Mouse (Mus musculus): Measurements from ENCODE around the gene Dusp19.

Dusp19 gene

GRCm38 (mm10) chr2:80616854-80617737, at the start of gene Dusp19, which contains the start of gene Nup35:
TSS of gene Dusp19 (plus strand) at chr2:80617045.
TSS of gene Nup35 (plus strand) at chr2:80617236.
- in situ Hi-C loops (cut with MboI) = no loop called here

DNA sequence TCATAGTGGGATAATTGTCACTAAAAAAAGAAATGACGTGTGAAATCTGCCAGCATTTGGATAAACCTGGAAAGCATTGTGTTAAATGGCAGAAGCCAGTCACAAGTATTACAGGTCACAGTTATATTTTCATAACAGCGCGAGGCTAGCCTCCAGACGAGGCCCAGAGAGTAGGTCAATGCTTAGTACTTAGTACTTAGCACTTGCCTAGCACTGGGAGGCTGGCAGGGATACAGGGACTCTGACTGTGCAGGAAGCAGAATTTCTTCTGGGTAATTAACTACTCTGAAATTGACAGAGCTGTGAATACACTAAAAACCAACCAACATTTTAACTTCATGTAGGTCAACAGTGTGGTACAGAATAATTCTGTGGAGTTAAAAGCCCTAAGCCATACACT, 49.4 kb upstream of the Dusp19 start:
- in situ Hi-C loops (cut with MboI) = no loop called here

DNA sequence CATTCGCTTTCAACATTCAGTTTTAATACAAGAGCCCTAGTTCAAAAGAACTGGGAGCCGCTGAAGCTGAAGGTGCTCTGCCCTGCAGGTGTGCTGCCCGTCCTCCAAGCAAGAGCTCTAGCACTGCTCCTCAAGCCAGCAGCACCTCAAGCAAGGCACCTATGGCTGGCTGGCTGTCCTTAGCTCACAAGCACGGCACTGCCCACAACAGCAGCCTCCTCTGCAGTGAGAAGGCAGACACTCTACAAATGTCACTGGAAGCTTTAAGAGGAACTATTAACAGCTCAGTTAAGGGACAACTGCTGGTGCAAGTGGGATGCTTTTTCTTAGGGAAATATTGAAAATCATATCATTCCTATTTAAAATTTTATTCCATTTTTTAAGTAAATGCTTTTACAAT, 46.2 kb upstream of the Dusp19 start:
- in situ Hi-C loops (cut with MboI) = no loop called here

- in situ Hi-C loops (cut with MboI) = no loop called here
Measured at GRCm38 (mm10) chr2:80577286-80577685, 39.6 kb upstream of the Dusp19 start.

DNA sequence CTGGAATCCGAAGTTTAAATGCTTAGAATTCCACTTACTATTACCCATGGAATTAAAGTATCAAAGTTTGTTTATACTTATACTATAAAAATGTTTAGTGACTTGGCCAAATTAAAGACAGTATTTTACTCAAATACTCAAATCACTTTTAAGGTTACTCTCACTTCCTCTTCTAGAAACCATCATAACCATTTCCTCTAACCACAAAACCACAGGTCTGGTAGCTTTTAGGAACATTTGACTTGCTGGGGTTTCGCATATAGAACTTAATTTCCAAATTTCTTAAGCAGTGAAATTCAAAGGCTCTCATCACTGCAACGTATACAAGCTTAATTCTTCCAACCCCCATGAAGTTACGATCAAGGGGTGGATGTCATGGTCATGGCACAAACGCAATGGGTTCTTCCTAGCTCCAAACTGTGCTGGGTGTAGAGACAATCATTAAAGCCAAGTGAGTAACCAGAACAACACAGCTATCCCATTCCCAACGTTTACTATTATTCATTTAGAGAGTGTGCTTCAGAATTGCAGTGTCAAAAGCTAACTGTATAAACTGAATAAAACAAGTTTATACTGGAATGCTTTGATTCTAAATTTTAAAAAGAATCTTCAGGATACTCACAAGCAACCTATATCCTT, 37.5 kb upstream of the Dusp19 start:
- in situ Hi-C loops (cut with MboI) = no loop called here

GRCm38 (mm10) chr2:80580311-80580961, 36.4 kb upstream of the Dusp19 start:
- in situ Hi-C loops (cut with MboI) = no loop called here

- in situ Hi-C loops (cut with MboI) = no loop called here
Measured at GRCm38 (mm10) chr2:80581043-80581711, 35.7 kb upstream of the Dusp19 start, which contains the start of gene Nckap1. TSS of gene Nckap1 (minus strand) at chr2:80581380.

- in situ Hi-C loops (cut with MboI) = no loop called here
Measured at GRCm38 (mm10) chr2:80582356-80582755, 34.5 kb upstream of the Dusp19 start.

DNA sequence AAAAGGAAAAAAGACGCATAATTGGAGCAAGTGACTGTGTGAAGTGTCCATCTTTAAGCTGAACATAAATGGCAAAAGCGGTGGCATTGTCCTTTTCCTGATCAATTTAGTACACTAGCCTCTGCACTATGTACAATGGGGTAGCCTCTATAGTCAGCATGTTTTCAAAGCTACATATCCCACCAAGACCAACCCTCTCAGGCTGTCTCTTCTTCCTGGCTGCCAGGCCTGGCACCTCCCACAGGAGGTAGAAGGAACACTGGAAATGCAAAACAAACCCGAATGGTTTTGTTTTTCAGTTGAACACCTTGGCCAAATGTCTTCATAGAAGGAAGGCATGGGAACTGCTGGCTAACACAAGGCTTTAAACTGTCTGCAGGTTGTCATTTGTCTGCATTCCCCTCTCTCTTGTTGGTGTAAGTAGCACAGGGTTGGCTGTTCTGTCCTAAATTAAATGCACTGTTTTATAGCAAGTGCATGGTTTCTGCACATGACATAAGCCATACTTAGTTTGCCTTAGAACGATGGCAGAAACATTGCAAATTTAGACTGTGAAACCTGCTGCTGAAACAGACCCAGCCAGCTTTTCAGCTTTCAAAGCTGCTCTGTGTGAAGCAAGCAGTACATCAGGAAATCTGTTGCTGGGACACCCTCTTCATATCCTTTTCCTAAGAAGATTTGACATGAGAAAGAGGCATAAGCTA, 22.5 kb upstream of the Dusp19 start:
- in situ Hi-C loops (cut with MboI) = no loop called here

DNA sequence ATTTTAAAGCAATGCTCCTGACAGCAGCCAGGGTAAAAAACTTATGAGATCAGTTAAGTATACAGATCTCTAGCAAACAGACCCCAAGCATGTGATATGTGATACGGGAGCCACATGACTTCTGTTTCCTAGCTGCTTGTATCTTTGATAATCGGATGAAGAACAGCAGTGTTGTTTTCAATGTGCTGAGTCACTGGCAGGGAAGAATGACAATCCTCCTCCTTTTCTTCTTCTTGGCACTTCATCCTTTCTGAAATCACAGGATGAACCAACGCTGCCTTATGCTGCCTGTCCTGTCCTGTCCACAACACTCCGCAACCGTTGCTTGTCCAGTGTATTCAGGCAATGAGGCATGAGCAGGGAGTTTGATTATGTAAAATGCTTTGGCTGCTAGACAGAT, 19.9 kb upstream of the Dusp19 start:
- in situ Hi-C loops (cut with MboI) = no loop called here

- in situ Hi-C loops (cut with MboI) = no loop called here
Measured at GRCm38 (mm10) chr2:80599850-80600249, 17.0 kb upstream of the Dusp19 start.

- in situ Hi-C loops (cut with MboI) = no loop called here
Measured at GRCm38 (mm10) chr2:80600611-80601010, 16.2 kb upstream of the Dusp19 start.

GRCm38 (mm10) chr2:80602756-80603155, 14.1 kb upstream of the Dusp19 start:
- in situ Hi-C loops (cut with MboI) = no loop called here

GRCm38 (mm10) chr2:80603771-80604426, 12.9 kb upstream of the Dusp19 start:
- in situ Hi-C loops (cut with MboI) = no loop called here

DNA sequence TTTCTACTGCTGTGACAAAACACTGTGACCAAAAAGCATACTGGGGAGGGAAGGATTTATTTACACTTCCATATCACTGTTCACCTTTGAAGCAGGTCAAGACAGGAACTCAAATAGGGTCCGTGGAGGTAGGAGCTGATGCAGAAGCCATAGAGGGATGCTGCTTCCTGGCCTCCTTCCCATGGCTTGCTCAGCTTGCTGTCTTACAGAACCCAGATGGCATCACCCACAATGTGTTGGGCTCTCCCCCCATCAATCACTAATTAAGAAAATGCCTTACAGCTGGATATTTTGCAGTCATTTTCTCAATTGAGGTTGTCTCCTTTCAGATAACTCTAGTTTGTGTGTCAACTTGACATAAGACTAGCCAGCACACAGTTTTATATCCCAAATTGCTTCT, 4.6 kb upstream of the Dusp19 start:
- in situ Hi-C loops (cut with MboI) = no loop called here

DNA sequence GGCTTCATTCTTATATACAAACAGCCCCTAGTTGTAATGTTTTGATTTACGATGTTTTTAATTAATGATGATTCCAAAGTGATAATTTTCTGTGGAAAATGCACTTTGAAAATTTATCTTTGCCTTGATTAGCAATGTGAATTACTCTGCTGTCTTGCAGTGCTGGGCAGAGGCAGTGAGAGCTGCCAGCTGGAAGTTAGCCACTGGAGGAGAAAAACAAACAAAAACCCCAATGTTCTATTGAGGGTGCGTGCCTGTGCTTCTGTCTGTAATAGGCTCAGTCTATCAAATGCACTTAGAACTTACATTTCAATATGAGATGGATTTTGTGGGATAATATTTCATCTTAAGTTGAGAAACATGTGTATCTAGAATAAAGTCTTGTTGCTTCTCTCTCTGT, 4.0 kb upstream of the Dusp19 start:
- in situ Hi-C loops (cut with MboI) = no loop called here

- in situ Hi-C loops (cut with MboI) = no loop called here
Measured at GRCm38 (mm10) chr2:80618991-80619390, 2.1 kb downstream of the Dusp19 start.

DNA sequence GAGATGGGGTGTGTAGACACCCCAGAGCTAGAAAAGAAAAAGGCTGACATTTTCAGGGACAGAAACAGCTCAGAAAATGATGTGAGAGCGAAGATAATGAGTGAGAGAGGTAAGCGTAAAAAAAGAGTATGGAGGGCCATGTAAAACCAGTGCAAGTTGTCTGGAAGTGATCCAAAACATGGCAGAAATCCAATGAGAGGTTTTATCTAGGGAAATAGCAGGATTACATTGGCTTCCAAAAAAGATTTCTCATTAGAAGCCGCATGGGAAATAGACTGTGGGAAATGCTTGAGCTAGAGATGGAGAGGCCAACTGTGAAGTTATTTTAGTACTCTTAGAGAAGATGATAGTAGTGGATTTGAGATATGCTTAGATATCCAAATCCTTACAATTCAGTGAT, 5.1 kb downstream of the Dusp19 start:
- in situ Hi-C loops (cut with MboI) = no loop called here

GRCm38 (mm10) chr2:80624523-80624922, 7.7 kb downstream of the Dusp19 start:
- in situ Hi-C loops (cut with MboI) = no loop called here

DNA sequence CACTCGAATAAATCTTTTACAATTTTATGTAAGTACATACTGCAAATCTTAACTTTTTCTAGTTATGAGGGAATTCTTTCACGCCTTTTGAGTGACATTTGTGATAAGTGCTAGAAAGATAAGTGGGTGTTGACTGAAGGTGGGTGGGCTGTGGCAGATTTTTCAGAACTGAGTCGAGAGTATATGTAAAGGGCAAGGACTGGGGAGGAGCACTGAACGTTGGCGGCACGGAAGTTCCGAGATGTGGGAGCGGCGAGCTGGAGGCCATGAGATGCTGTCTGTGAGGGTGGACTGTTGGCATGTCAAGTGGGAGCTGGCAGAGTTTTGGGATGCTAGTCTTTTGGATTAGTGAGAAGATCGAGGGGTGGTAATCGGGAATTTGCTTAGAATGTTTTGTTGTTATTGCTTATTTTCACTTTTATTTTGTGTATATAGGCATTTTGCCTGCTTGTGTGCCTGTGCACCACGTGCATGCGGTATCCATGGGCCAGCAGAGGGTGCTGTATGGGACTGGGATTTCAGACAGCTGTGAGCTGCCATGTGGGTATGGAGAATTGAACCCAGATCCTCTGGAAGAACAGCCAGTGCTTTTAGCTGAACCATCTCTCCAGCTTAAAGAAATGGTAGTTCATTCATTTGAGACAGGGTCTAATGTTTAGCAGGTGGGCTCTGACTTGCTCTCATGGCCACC, 15.6 kb downstream of the Dusp19 start:
- in situ Hi-C loops (cut with MboI) = loop anchor here (25.0 kb wide), 1 partner anchor 320 kb away; the partner anchor contains the start of gene Dnajc10
